Mouse (Mus musculus): Measurements from ENCODE around the gene Pld1.

Pld1 gene

DNA sequence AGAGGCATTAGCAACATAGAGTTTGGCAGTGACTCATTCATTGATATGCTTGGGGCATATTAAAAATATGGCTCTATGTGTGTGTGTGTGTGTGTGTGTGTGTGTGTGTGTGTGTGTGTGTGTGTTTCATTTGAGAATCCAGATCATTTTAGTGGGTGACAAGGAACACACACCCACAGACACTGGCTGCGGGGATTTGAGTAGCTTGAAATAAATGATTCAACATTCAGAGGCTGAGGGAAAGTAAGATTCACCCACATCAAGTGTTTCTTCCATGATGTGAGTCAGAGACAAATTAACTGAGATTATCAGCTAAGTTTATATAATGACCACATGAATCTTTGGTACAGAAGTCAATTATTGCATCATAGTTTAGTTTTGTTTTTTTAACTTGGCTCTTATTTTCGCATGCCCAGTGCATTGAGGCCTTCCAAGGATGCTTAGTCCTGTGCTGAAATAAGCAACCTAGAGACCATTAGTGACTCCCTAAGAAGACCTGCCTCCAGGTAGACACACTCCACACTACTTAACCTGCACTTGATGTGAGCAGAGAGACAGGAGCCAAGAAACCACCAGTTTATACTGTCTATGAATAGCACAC lies 211.3 kb downstream of the Pld1 start:
- no peak for DNase-seq (ENCODE audit: low read depth, low spot score)

DNA sequence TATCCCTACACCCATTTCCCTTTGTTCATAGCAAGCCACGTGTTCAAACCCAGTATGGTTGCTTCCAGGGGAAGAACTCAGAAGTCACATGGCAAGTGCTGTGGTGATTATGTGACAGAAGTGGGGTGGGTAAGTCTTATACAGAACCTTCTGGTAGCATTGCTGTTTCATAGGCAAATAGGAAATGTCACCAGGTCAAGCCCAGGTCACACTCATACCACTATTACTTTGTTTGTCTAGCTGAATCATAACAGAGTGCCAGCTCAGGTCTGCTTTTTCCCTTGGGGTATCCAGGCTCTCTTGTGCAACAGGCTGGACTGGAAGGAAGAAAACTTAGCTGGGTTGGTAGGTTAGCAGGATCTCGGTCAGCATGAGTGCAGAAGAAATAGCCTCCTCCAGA lies 219.5 kb downstream of the Pld1 start:
- DNase-seq (ENCODE audit: low read depth, low spot score) = no peak

DNA sequence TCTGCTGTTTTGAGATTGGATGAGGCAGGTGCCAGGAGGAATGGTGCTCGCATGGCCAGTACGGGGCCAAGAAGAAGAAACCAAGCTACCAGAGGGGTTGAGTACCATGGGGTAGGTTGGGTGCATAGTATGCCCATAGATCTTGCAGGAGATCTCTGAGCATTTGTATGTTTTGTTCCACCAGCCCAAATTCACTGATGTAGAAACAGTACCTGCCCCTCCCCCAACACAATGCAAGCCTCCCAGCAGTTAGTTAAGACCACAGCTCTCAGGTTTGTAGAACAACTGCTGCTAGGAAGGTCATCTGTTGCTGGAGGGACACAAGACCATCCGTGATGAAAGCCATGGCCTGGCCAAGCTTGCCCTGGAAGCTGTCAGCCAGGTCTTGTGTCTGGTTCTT lies 220.4 kb downstream of the Pld1 start:
- no peak for DNase-seq (ENCODE audit: low read depth, low spot score)

DNA sequence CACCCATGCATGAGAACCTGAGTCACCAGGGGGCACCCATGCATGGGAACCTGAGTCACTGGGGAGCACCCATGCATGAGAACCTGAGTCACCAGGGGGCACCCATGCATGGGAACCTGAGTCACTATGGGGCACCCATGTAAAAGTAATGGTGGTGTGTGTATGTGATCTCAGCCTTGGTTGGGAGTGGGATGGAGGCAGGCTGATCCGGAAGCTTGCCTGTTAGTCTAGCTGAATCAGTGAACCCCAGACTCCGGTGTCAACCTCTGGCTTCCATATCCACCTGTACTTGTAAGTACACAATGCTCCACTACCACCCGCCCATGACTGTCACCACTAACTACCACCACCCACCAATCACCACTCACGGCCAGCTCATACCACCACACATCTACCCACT lies 223.9 kb downstream of the Pld1 start:
- DNase-seq (ENCODE audit: low read depth, low spot score) = no peak

DNA sequence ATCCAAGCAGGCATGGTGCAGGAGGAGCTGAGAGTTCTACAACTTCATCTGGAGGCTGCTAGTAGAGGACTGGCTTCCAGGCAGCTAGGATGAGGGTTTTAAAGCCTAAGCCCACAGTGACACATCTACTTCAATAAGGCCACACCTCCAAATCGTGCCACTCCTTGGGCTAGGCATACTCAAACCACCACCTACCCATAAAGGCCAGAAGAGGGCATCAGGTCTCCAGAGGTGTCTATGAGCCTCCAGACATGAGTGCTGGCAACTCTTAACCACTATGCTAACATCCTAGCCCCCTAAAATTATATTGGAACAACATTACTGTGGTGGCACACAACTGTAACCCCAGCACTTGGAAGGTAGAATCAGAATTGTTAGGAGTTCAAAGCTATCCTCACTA lies 226.2 kb downstream of the Pld1 start:
- no peak for DNase-seq (ENCODE audit: low read depth, low spot score)

DNA sequence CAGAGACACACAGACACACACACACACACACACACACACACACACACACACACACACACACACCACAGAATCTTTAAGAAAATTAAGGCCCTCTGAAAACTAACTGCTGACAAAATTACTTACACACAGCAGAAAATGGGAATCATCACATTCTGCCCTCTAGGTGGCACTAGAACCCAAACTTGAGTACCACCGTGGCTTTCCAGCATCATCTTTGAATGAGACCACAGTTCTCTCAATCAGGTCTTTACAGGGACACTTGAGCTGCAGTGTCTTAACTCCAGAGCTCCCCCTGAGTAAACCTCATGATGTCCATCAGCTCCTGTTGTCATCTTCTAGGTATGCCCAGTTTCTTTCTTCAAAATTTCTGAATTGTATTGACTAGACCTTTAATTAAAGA lies 227.1 kb downstream of the Pld1 start:
- peak; percentile 65 for DNase-seq (ENCODE audit: low read depth, low spot score)

DNA sequence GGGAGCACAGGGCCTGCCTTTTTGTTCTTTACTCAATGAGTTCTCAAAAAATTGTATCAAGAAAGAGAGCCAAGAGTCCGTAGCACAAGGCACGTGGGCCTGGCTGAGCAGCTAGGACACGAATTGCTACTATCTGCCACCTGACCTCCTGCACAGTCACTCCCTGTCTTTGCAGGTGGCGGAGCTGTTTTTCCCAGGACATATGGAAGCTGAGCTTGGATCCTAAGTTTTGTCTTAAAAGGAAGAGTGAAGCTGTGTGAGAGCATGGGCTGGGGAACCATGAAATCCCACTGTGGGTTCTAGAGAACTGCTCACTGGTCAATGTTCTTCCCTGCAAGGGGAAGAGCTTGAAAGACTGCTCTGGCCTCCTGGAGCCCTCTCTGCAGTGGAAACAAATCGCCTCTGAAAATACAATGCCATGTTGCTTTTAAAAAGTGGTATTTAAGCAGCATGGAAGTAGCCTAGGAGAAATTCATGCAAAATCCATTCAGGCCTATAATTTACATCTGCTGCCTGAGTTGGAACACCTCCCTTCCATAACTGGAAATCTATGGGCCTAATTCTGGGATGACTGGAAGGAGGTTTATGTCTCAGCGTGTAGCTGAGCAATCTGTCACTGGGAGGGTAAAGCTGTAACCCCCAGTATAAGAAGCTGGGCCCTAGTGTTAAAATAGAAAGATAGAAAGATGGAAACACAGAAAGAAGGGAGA lies 229.5 kb downstream of the Pld1 start:
- DNase-seq (ENCODE audit: low read depth, low spot score) = no peak

DNA sequence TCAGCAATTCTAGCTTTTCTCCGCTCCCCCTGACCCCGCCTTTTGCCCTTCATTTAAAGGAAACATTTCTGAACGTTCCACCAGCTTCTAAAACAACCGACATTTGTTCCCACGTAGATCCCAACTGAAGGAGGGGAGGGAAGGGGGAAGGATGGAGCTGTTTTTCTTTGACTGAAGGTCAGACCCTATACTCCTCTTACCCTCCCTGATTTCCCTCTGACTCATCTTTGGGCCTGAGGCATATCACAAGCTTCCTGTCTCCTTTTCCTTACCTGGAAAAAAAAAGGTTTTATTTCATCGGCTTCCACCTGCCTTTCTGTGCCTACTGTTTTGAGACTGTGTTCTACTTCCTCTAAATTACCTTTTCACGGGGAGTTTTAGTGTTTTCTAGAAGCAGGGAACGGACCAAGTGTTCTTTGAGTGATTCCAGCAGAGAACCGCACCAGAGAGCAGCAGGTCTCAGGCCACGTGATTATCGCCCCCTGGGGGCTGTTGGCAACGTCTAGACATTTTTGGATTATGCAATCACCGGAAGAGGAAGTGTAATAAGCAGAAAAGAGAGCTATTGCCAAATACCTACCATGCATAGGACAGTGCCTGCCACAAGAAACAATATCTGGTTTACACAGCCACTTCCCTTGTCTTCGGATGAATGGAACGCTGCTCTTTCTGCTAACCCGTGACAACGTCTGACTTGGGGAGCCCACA lies 232.6 kb downstream of the Pld1 start:
- peak; percentile 80 for DNase-seq (ENCODE audit: low read depth, low spot score)

DNA sequence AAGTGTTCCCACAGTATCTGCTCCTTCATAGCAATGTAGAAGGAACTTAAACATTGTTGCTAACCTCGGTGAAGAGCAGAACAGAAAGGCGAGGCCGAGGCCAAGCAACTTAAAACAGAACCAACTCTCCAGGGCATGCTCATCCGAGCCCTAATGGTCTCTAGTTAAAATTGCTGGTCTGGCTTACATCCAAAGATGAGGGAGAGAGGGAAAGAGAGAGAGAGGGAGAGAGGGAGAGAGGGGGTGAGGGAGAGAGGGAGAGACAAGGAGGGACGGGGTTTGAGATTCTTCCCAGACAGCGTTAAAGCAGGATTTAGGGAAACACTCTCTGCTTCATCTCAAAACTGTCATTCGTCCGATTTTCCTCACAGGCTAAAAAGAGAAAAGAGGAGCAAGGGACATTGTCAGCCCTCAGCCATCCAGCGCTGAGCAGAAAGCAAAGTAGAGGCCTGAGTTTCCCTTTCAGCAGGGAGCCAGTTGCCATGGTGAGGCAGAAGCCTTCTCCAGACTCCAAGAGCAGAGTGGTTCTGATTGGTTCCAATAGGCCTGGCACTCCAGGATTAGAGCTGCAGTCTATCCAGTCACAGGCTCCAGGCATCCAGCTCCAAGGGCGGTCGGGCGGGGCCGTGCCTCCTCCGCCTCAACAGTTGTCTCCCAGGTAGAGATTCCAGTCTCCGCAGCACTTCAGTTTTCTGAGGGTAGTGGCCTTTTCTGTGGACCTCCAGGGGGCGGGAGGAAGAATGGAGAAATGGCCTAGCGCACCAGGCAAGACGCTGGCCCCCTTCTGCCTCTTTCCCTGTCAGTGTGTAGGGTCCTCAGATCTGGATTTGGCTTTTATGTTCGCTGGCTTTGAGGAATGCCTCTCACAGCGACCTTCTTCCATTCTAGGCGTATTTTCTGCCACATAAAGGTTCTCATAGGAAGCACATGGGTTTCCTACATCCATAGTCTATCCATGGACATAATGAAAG lies 237.8 kb downstream of the Pld1 start:
- no peak for DNase-seq (ENCODE audit: low read depth, low spot score)

DNA sequence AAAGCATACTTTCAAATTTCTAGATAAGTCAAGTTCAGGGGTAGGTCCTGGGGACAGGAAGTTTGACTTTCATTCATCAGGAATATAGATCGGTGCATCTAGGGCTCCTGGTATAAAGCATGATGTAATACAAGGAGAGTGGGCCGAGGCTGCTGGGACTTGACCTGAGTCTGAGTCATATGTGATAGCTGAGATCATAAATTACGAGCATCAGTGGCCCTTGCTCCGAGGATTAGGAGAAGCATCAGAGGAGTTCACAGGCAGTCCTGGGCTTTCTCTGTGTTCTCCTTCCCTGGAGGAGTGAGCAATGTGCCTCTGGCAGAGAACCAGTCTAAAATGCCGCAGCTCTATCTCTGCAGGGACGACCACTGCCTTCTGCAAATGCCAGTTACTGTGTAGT lies 239.8 kb downstream of the Pld1 start:
- DNase-seq (ENCODE audit: low read depth, low spot score) = no peak

Measured in CD4-positive helper T cell, adult 2 months (primary cell).